Mouse (Mus musculus): ENCODE measurements around the gene Dscaml1. TPM values are rescaled to one million over a fixed set of nuclear protein-coding genes. Genes with fewer than 3 reads are reported as not detected.

Gene Dscaml1
- total and polyA plus RNA-seq, 2 experiments from 2014 or later, result 0.04 to 0.84 TPM

DNA sequence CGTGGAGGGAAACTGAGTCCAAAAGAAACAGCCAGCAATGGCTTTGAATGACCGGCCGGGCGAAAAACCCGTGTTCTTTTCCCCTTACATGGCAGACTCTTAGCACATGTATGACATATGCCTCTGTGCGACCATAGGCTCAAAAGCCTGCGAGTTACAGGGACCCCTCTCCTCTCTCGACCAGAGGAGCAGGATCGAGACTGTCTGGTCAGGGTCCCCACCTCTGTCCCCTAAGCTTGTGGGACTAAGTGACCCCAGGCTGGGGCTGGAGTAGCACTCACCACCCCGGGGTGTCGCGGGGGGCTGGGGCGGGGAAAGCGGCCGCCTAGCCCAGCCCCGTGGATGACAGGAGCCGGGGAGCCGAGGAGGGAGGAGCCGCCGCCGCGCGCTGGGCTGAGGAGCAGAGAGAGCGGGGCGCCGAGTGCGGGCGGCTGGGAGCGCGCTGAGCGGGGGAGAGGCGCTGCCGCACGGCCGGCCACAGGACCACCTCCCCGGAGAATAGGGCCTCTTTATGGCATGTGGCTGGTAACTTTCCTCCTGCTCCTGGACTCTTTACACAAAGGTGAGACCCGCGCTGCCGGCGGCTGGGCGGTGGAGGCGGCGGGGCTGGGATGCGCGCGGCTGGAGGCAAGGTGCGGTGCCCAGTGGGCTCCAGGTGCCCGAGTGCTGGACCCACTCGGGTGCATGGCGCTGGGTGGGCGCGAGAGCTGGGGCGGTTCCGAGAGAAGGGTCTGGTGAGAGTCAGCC lies 3.7 kb downstream of the Dscaml1 start:
- H3K4me3 ChIP-seq (ENCODE audit: low read depth, low read length), result peak overlapping the region; percentile 35
- H3K9ac ChIP-seq (replicated peaks; ENCODE audit: low read depth, low read length), result no peak overlapping the region
- peaks cover 63% of the 10 kb centered on the region for H3K27me3 ChIP-seq (ENCODE audit: control insufficient read depth, insufficient read depth, low read length)
- 4% methylated on average over 33 of the region's 54 CpGs for whole genome bisulfite sequencing
- no peak overlapping the region for H3K27ac ChIP-seq (ENCODE audit: low read depth)
- TF ChIP-seq CTCF (IDR thresholded peaks at IDR 0.05; ENCODE audit: low read depth) (no peak), EP300 (IDR thresholded peaks at IDR 0.05; ENCODE audit: low read depth) (no peak)
- H3K4me1 ChIP-seq (ENCODE audit: control insufficient read depth, insufficient read depth), result peaks cover 8% of the 10 kb centered on the region; the same call in 1 of the 2 replicates
- H3K36me3 ChIP-seq (replicated peaks; ENCODE audit: control insufficient read depth, insufficient read depth, low read length), result no peaks in the 10 kb centered on the region
- ATAC-seq (ENCODE audit: insufficient read depth, low read depth), result no peak
- peak overlapping the region; percentile 54 for H3K4me2 ChIP-seq (ENCODE audit: low read depth, low read length)
- no peak for DNase-seq (ENCODE audit: low spot score)
- no peaks in the 10 kb centered on the region for H3K9me3 ChIP-seq (replicated peaks; ENCODE audit: control insufficient read depth, low read length)

DNA sequence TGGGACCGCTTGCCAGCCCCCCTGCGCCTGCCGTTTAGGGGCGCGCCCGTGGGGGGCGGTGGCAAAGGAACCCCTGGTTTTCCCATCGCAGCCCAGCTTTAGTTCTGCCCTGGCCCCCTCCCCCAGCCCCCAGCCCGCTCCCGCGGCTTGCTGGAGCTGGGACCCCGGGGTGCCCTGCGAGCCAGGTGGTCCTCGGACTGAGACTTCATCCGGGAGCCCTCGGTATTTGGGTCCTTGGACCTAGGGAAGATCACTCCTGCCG lies 4.2 kb downstream of the Dscaml1 start:
- no peaks in the 10 kb centered on the region for H3K36me3 ChIP-seq (replicated peaks; ENCODE audit: control insufficient read depth, insufficient read depth, low read length)
- H3K27me3 ChIP-seq (ENCODE audit: control insufficient read depth, insufficient read depth, low read length), result peaks cover 63% of the 10 kb centered on the region
- peaks cover 8% of the 10 kb centered on the region; the same call in 1 of the 2 replicates for H3K4me1 ChIP-seq (ENCODE audit: control insufficient read depth, insufficient read depth)
- TF ChIP-seq EP300 (IDR thresholded peaks at IDR 0.05; ENCODE audit: low read depth), result no peak
- TF ChIP-seq CTCF (IDR thresholded peaks at IDR 0.05; ENCODE audit: low read depth), result no peak
- H3K27ac ChIP-seq (ENCODE audit: low read depth), result no peak overlapping the region
- 7% methylated on average over 11 of the region's 17 CpGs for WGBS
- H3K4me2 ChIP-seq (ENCODE audit: low read depth, low read length), result peak overlapping the region; percentile 54
- no peak for ATAC-seq (ENCODE audit: insufficient read depth, low read depth)
- H3K4me3 ChIP-seq (ENCODE audit: low read depth, low read length), result peak overlapping the region; percentile 35
- DNase-seq (ENCODE audit: low spot score), result no peak
- H3K9me3 ChIP-seq (replicated peaks; ENCODE audit: control insufficient read depth, low read length), result no peaks in the 10 kb centered on the region
- H3K9ac ChIP-seq (replicated peaks; ENCODE audit: low read depth, low read length), result no peak overlapping the region

DNA sequence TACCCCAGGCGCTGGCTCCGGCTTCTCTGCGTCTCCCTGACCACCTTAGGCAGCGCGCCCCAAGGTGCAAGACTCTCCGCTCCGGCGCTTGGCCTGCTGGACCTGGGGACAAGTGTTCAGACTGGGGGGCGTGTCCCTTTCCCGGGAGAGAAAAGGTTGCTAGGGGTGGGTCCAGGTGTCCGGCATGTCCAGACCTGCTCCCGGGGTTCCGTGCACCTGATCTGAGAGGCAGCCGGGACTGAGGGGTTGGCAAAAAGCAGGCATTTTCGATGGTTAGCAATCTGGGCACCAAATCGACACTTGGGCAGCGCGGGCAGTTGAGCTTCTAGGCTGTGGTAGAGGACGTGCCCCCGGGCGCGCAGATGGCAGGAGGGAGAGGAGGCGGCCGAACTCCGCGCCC lies 4.7 kb downstream of the Dscaml1 start:
- H3K36me3 ChIP-seq (replicated peaks; ENCODE audit: control insufficient read depth, insufficient read depth, low read length), result no peaks in the 10 kb centered on the region
- DNase-seq (ENCODE audit: low spot score) (no peak), ATAC-seq (ENCODE audit: insufficient read depth, low read depth) (no peak)
- H3K27ac ChIP-seq (ENCODE audit: low read depth), result no peak overlapping the region
- 7% methylated on average over 26 of the region's 26 CpGs for WGBS
- H3K4me2 ChIP-seq (ENCODE audit: low read depth, low read length), result peak overlapping the region; percentile 54; the same call in 1 of the 2 replicates
- peaks cover 8% of the 10 kb centered on the region; the same call in 1 of the 2 replicates for H3K4me1 ChIP-seq (ENCODE audit: control insufficient read depth, insufficient read depth)
- no peaks in the 10 kb centered on the region for H3K9me3 ChIP-seq (replicated peaks; ENCODE audit: control insufficient read depth, low read length)
- H3K27me3 ChIP-seq (ENCODE audit: control insufficient read depth, insufficient read depth, low read length), result peaks cover 63% of the 10 kb centered on the region
- TF ChIP-seq EP300 (IDR thresholded peaks at IDR 0.05; ENCODE audit: low read depth), result no peak
- TF ChIP-seq CTCF (IDR thresholded peaks at IDR 0.05; ENCODE audit: low read depth), result no peak
- H3K4me3 ChIP-seq (ENCODE audit: low read depth, low read length), result peak overlapping the region; percentile 35
- no peak overlapping the region for H3K9ac ChIP-seq (replicated peaks; ENCODE audit: low read depth, low read length)

DNA sequence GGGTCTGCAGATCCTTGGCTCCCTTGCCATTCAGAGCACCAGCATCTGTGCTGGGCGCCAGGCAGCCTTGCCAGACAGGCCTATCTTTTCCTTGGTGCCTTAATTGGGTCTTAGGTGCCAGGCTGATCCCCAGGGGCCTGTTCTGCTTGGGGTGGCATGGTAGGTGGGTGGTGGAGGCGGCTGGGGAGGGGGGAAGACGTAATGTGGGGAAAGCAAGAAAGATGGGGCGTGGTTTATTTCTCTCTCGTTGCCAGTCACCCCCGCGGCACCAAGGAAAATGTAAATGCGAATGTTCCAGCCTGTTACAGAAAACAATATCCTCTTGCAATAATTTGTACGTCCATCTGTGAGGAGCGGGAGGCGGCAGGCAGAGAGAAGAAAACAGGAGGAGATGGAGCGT lies 6.2 kb downstream of the Dscaml1 start:
- no peaks in the 10 kb centered on the region for H3K36me3 ChIP-seq (replicated peaks; ENCODE audit: control insufficient read depth, insufficient read depth, low read length)
- H3K9ac ChIP-seq (replicated peaks; ENCODE audit: low read depth, low read length), result no peak overlapping the region
- H3K27ac ChIP-seq (ENCODE audit: low read depth), result no peak overlapping the region
- H3K4me1 ChIP-seq (ENCODE audit: control insufficient read depth, insufficient read depth), result peaks cover 8% of the 10 kb centered on the region; the same call in 1 of the 2 replicates
- H3K9me3 ChIP-seq (replicated peaks; ENCODE audit: control insufficient read depth, low read length), result no peaks in the 10 kb centered on the region
- WGBS, result 71% methylated on average over 12 of the region's 12 CpGs
- peaks cover 57% of the 10 kb centered on the region for H3K27me3 ChIP-seq (ENCODE audit: control insufficient read depth, insufficient read depth, low read length)
- no peak for TF ChIP-seq CTCF (IDR thresholded peaks at IDR 0.05; ENCODE audit: low read depth)
- no peak for TF ChIP-seq EP300 (IDR thresholded peaks at IDR 0.05; ENCODE audit: low read depth)
- DNase-seq (ENCODE audit: low spot score), result no peak
- H3K4me2 ChIP-seq (ENCODE audit: low read depth, low read length), result no peak overlapping the region
- ATAC-seq (ENCODE audit: insufficient read depth, low read depth), result no peak
- H3K4me3 ChIP-seq (ENCODE audit: low read depth, low read length), result no peak overlapping the region

DNA sequence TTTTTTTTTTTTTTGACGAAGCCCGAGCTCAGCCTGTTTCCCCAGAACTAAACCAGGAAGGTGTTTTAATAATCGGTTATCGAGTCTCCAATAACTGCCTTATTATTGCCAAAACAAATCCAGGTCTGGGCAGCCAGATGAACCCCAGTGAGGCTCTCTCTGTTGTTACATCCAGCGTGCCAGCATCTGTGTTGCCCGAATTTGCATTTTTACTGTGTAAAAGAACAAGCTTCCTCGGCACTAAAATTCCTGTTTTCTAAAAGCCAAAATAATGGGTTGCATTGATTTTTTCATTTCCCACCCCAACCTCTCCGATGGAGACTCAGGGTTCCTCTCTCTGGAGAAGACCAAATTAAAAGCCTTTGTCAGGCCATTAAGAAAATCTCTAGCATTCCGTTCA lies 6.7 kb downstream of the Dscaml1 start:
- no peaks in the 10 kb centered on the region for H3K36me3 ChIP-seq (replicated peaks; ENCODE audit: control insufficient read depth, insufficient read depth, low read length)
- no peak for TF ChIP-seq CTCF (IDR thresholded peaks at IDR 0.05; ENCODE audit: low read depth)
- TF ChIP-seq EP300 (IDR thresholded peaks at IDR 0.05; ENCODE audit: low read depth), result no peak
- no peak overlapping the region for H3K4me2 ChIP-seq (ENCODE audit: low read depth, low read length)
- 80% methylated on average over 9 of the region's 9 CpGs for WGBS
- peaks cover 8% of the 10 kb centered on the region; the same call in 1 of the 2 replicates for H3K4me1 ChIP-seq (ENCODE audit: control insufficient read depth, insufficient read depth)
- H3K27ac ChIP-seq (ENCODE audit: low read depth), result no peak overlapping the region
- no peak overlapping the region for H3K4me3 ChIP-seq (ENCODE audit: low read depth, low read length)
- ATAC-seq (ENCODE audit: insufficient read depth, low read depth) (no peak), DNase-seq (ENCODE audit: low spot score) (no peak)
- no peaks in the 10 kb centered on the region for H3K9me3 ChIP-seq (replicated peaks; ENCODE audit: control insufficient read depth, low read length)
- H3K9ac ChIP-seq (replicated peaks; ENCODE audit: low read depth, low read length), result no peak overlapping the region
- peaks cover 57% of the 10 kb centered on the region for H3K27me3 ChIP-seq (ENCODE audit: control insufficient read depth, insufficient read depth, low read length)

DNA sequence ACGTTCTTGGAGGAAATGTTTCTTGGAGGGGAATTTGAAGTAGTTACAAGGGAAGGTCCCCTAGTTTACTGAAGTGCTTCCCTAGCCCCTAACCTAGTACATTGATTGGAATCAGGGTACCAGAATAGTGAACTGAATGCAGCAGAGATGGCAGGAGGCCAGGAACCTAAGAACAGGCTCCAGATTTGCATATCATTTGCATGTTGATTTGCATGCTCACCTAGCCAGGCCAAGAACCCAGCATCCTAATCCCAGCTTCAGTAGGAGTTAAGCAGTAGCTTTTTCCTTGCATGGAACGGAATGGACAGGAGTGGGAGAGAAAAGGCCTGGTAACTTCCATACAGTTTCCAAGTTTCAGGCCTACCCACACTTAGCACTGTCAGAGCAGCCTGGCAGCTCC lies 7.7 kb downstream of the Dscaml1 start:
- H3K27me3 ChIP-seq (ENCODE audit: control insufficient read depth, insufficient read depth, low read length), result peaks cover 52% of the 10 kb centered on the region
- ATAC-seq (ENCODE audit: insufficient read depth, low read depth) (no peak), DNase-seq (ENCODE audit: low spot score) (no peak)
- peaks cover 8% of the 10 kb centered on the region; the same call in 1 of the 2 replicates for H3K4me1 ChIP-seq (ENCODE audit: control insufficient read depth, insufficient read depth)
- WGBS, result 76% methylated on average over 2 of the region's 2 CpGs
- no peak overlapping the region for H3K27ac ChIP-seq (ENCODE audit: low read depth)
- TF ChIP-seq CTCF (IDR thresholded peaks at IDR 0.05; ENCODE audit: low read depth) (no peak), EP300 (IDR thresholded peaks at IDR 0.05; ENCODE audit: low read depth) (no peak)
- H3K4me2 ChIP-seq (ENCODE audit: low read depth, low read length), result no peak overlapping the region
- no peak overlapping the region for H3K4me3 ChIP-seq (ENCODE audit: low read depth, low read length)
- no peaks in the 10 kb centered on the region for H3K9me3 ChIP-seq (replicated peaks; ENCODE audit: control insufficient read depth, low read length)
- H3K36me3 ChIP-seq (replicated peaks; ENCODE audit: control insufficient read depth, insufficient read depth, low read length), result no peaks in the 10 kb centered on the region
- H3K9ac ChIP-seq (replicated peaks; ENCODE audit: low read depth, low read length), result no peak overlapping the region
